Comparison of ENCODE assay signal across 22 mouse cellular contexts in genomic region chr4:148601871-148602270, GRCm38 (mm10). TPM values are rescaled to one million over a fixed set of nuclear protein-coding genes. Genes with fewer than 3 reads are reported as not detected.
"Had no signal": no experiment of that assay in that cellular context is flagged by ENCODE, and none has a peak within 500 bp of the region (broad histone marks: within the 10 kb centered on the region; RNA-seq: fewer than 3 reads in every experiment).

No protein-coding gene starts in this region.

- ATAC-seq: intestine, embryonic 16.5 days had no signal

- H3K27ac ChIP-seq: kidney, postnatal 0 days; liver, embryonic 14.5 days had no signal

- H3K4me2 ChIP-seq: midbrain, embryonic 11.5 days had no signal

- DNase-seq: kidney, adult 18-20 months; lung, adult 2 months; lung, postnatal 14 days; midbrain, embryonic 14.5 days; thymus, adult 18-20 months; thymus, postnatal 4 days had no signal

- H3K9ac ChIP-seq: liver, embryonic 14.5 days had no signal

RNA-seq across cellular contexts. Expression of gene Masp2, which starts 0.5 kb away (rescaled TPM):
- polyA plus RNA-seq: kidney, embryonic 14.5 days; kidney, postnatal 0 days; large intestine, adult 2 months; midbrain, postnatal 0 days had no signal

RNA-seq across cellular contexts. Expression of gene Gm572, which starts 41.2 kb away (rescaled TPM):
- total RNA-seq: layer of hippocampus, postnatal 14 days; left cerebral cortex, postnatal 10 days; left cerebral cortex, postnatal 36 days; megakaryocyte progenitor cell, adult 5-6 weeks; megakaryocyte-erythroid progenitor cell, adult 5-6 weeks had no signal
- polyA plus RNA-seq: intestine, embryonic 16.5 days; kidney, embryonic 14.5 days; kidney, postnatal 0 days; large intestine, adult 2 months; limb, embryonic 11.5 days; liver, embryonic 14.5 days; lung, embryonic 16.5 days; midbrain, embryonic 11.5 days; midbrain, embryonic 14.5 days; midbrain, postnatal 0 days; neural tube, embryonic 11.5 days; neural tube, embryonic 14.5 days had no signal
